ENCODE assay signal across 25 mouse cellular contexts in the genomic region with DNA sequence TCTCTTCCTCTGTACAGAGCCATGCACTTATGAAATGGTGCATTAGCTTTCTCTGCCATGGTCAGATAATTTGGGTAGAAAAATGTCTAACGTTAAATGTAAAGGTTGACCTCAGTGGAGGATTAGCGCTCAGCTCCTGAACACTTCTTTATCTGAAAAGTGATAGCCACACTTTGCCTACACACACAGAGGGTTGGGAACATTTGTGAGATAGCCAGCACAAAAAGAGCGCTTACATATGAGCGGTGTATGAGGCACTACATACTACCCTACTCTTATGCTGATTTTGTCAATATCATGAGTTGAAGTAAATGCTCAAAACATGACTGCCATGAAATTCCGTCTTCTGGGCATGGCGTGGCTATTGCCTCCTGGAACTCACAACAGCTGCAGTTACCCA.
DNase-seq lines count a peak whose midpoint lies in the region; ATAC-seq and TF ChIP-seq lines count a peak whose summit lies in the region.
"Had no signal": no experiment of that assay in that cellular context is flagged by ENCODE, and none has a peak within 500 bp of the region (broad histone marks: within the 10 kb centered on the region; RNA-seq: fewer than 3 reads in every experiment).

No protein-coding gene starts in this region.

- no peak for ATAC-seq in heart, embryonic 11.5 days (replicated peaks; ENCODE audit: insufficient number of reproducible peaks, low FRiP score, low TSS enrichment)
- ATAC-seq in liver, embryonic 14.5 days (ENCODE audit: insufficient read depth), result peak; percentile 64; the same call in 1 of the 2 replicates
- ATAC-seq in midbrain, embryonic 16.5 days, result no peak
- ATAC-seq: hindbrain, postnatal 0 days had no signal

- no peaks in the 10 kb centered on the region for H3K27me3 ChIP-seq in heart, embryonic 11.5 days (ENCODE audit: control insufficient read depth, insufficient read depth, low read length)
- no peaks in the 10 kb centered on the region for H3K27me3 ChIP-seq in liver, embryonic 14.5 days (ENCODE audit: control insufficient read depth, insufficient read depth, low read length)
- H3K27me3 ChIP-seq in midbrain, embryonic 16.5 days (ENCODE audit: control insufficient read depth, insufficient read depth, low read depth, low read length), result no peaks in the 10 kb centered on the region
- H3K27me3 ChIP-seq: forebrain, embryonic 12.5 days; kidney, embryonic 15.5 days; megakaryocyte, embryonic 14.5 days; neural tube, embryonic 13.5 days had no signal

- 70% methylated on average over 6 of the region's 6 CpGs for WGBS in heart, embryonic 11.5 days (ENCODE audit: insufficient replicate concordance)
- 33% methylated on average over 6 of the region's 6 CpGs for WGBS in liver, embryonic 14.5 days (ENCODE audit: insufficient replicate concordance)
- 91% methylated on average over 6 of the region's 6 CpGs for WGBS in midbrain, embryonic 16.5 days

- H3K4me2 ChIP-seq in heart, embryonic 11.5 days, result peak overlapping the region; percentile 27; the same call in 1 of the 2 replicates
- peak overlapping the region; percentile 9; the same call in 1 of the 2 replicates for H3K4me2 ChIP-seq in liver, embryonic 14.5 days (ENCODE audit: low read depth)
- H3K4me2 ChIP-seq in midbrain, embryonic 16.5 days (ENCODE audit: low read length), result no peak overlapping the region
- H3K4me2 ChIP-seq: embryonic facial prominence, embryonic 13.5 days; forebrain, embryonic 12.5 days; kidney, embryonic 15.5 days; lung, embryonic 14.5 days; neural tube, embryonic 13.5 days had no signal

- H3K9me3 ChIP-seq in heart, embryonic 11.5 days (replicated peaks; ENCODE audit: control insufficient read depth, low read length), result no peaks in the 10 kb centered on the region; the same call in 1 of the 2 replicates
- H3K9me3 ChIP-seq in liver, embryonic 14.5 days (ENCODE audit: control insufficient read depth, low read length), result no peaks in the 10 kb centered on the region
- H3K9me3 ChIP-seq in midbrain, embryonic 16.5 days (replicated peaks; ENCODE audit: control insufficient read depth, low read length, poor library complexity, severe bottlenecking), result no peaks in the 10 kb centered on the region
- H3K9me3 ChIP-seq: embryonic facial prominence, embryonic 13.5 days; forebrain, embryonic 12.5 days; kidney, embryonic 15.5 days; neural tube, embryonic 13.5 days had no signal

- no peak overlapping the region for H3K4me3 ChIP-seq in heart, embryonic 11.5 days (ENCODE audit: low read depth, low read length)
- no peak overlapping the region for H3K4me3 ChIP-seq in layer of hippocampus, adult 2 months
- no peak overlapping the region for H3K4me3 ChIP-seq in liver, embryonic 14.5 days (ENCODE audit: insufficient read depth in 1 of 2, low read depth in 2 of 2, low read length in 2 of 2)
- no peak overlapping the region for H3K4me3 ChIP-seq in midbrain, embryonic 16.5 days (ENCODE audit: low read depth, low read length)
- H3K4me3 ChIP-seq: embryonic facial prominence, embryonic 13.5 days; erythroblast, embryonic 14.5 days; forebrain, embryonic 12.5 days; kidney, embryonic 15.5 days; megakaryocyte, embryonic 14.5 days; myocyte; neural tube, embryonic 13.5 days had no signal

- no peak for DNase-seq in heart, postnatal 4 days
- DNase-seq in layer of hippocampus, adult 2 months (ENCODE audit: low spot score in 2 of 2), result no peak
- DNase-seq in layer of hippocampus, postnatal 10 days (ENCODE audit: low spot score in 2 of 2), result no peak
- DNase-seq in liver, embryonic 14.5 days (ENCODE audit: low read depth in 3 of 3, low spot score in 3 of 3), result no peak
- no peak for DNase-seq in gastrocnemius, postnatal 25 days
- DNase-seq: adrenal gland, postnatal 14 days; cerebellum, adult 8-10 months; cerebellum, postnatal 36 days; embryo, embryonic 11 days; gastrocnemius, postnatal 36 days; kidney, adult 11 months; kidney, postnatal 36 days; lung, embryonic 14.5 days; thymus, adult 18-20 months; thymus, postnatal 36 days had no signal

- H3K36me3 ChIP-seq in heart, embryonic 11.5 days (ENCODE audit: control insufficient read depth, insufficient read depth, low read length), result no peaks in the 10 kb centered on the region
- H3K36me3 ChIP-seq in liver, embryonic 14.5 days (replicated peaks; ENCODE audit: control insufficient read depth, insufficient read depth, low read depth), result no peaks in the 10 kb centered on the region
- H3K36me3 ChIP-seq in midbrain, embryonic 16.5 days (ENCODE audit: control insufficient read depth, insufficient read depth, low read length), result no peaks in the 10 kb centered on the region
- H3K36me3 ChIP-seq: embryonic facial prominence, embryonic 13.5 days; forebrain, embryonic 12.5 days; kidney, embryonic 15.5 days; neural tube, embryonic 13.5 days had no signal

- TF ChIP-seq CTCF in layer of hippocampus, adult 2 months (conservative IDR thresholded peaks at IDR 0.05), result no peak
- TF ChIP-seq CTCF in liver, embryonic 14.5 days (IDR thresholded peaks at IDR 0.05; ENCODE audit: low read depth), result no peak

- no peak for TF ChIP-seq EP300 in liver, embryonic 14.5 days (IDR thresholded peaks at IDR 0.05; ENCODE audit: low read depth)

- H3K27ac ChIP-seq in heart, embryonic 11.5 days (ENCODE audit: low read depth, low read length), result no peak overlapping the region
- peak overlapping the region; percentile 65 for H3K27ac ChIP-seq in layer of hippocampus, adult 2 months
- H3K27ac ChIP-seq in liver, embryonic 14.5 days, result no peak overlapping the region
- H3K27ac ChIP-seq in midbrain, embryonic 16.5 days (ENCODE audit: low read length), result peak overlapping the region; percentile 68; the same call in 1 of the 2 replicates
- H3K27ac ChIP-seq: embryonic facial prominence, embryonic 13.5 days; forebrain, embryonic 12.5 days; hindbrain, postnatal 0 days; kidney, embryonic 15.5 days; neural tube, embryonic 13.5 days had no signal

- no peak overlapping the region for H3K9ac ChIP-seq in heart, embryonic 11.5 days (ENCODE audit: low read depth, low read length)
- no peak overlapping the region for H3K9ac ChIP-seq in liver, embryonic 14.5 days (replicated peaks)
- no peak overlapping the region for H3K9ac ChIP-seq in midbrain, embryonic 16.5 days (ENCODE audit: low read depth, low read length)
- H3K9ac ChIP-seq: embryonic facial prominence, embryonic 13.5 days; forebrain, embryonic 12.5 days; kidney, embryonic 15.5 days; lung, embryonic 14.5 days; neural tube, embryonic 13.5 days had no signal

- H3K4me1 ChIP-seq in heart, embryonic 11.5 days (ENCODE audit: control insufficient read depth, insufficient read depth, low read length), result peaks cover 6% of the 10 kb centered on the region; the same call in 1 of the 2 replicates
- peaks cover 0 to 9% of the 10 kb centered on the region in 2 experiments; a peak in 2 of 4 replicates for H3K4me1 ChIP-seq in liver, embryonic 14.5 days (replicated peaks; ENCODE audit: control insufficient read depth in 2 of 2, insufficient read depth in 2 of 2, low read length in 1 of 2)
- peaks cover 2% of the 10 kb centered on the region; the same call in 1 of the 2 replicates for H3K4me1 ChIP-seq in midbrain, embryonic 16.5 days (ENCODE audit: control insufficient read depth, insufficient read depth, low read length)
- H3K4me1 ChIP-seq: kidney, embryonic 15.5 days had no signal

Comparison
In these comparisons a context has a peak if more than half of its experiments do, and no peak if none do; other contexts are left out.
1. H3K27ac ChIP-seq: peak in layer of hippocampus, adult 2 months (single experiment) and midbrain, embryonic 16.5 days (single experiment); none in heart, embryonic 11.5 days (single experiment) and liver, embryonic 14.5 days (single experiment).